Mouse (Mus musculus) midbrain, embryonic 10.5 days (tissue): ENCODE results near the gene Os9. TPM values are rescaled to one million over a fixed set of nuclear protein-coding genes. Genes with fewer than 3 reads are reported as not detected.
"Not testable (repeated sequence)": the region's sequence is repeated elsewhere in the genome, so short reads cannot be mapped to it uniquely, and the experiment has no call there.

Experiments used
- DNase-seq: peaks from one replicate; pipeline ENCODE4 v3.0.0-alpha.2; 2017; ENCODE audit warnings: low spot score
- H3K27ac ChIP-seq: fragments of 300-500 bp; sonication (generic); replicated peaks from 2 replicates; pipeline ENCODE4 v1.5.1; 2016; ENCODE audit warnings: mild to moderate bottlenecking
- H3K27me3 ChIP-seq: fragments of 300-500 bp; sonication (generic); 2 replicates; pipeline ENCODE4 v1.6.1; 2016; ENCODE audit warnings: low read depth, mild to moderate bottlenecking; ENCODE audit not compliant: poor library complexity, severe bottlenecking
- H3K36me3 ChIP-seq: fragments of 300-500 bp; sonication (generic); 2 replicates; pipeline ENCODE4 v1.6.1; 2016; ENCODE audit warnings: mild to moderate bottlenecking, moderate library complexity
- H3K4me1 ChIP-seq: fragments of 300-500 bp; sonication (generic); 2 replicates; pipeline ENCODE4 v1.6.1; 2016
- H3K4me3 ChIP-seq: fragments of 300-500 bp; sonication (generic); 2 replicates; pipeline ENCODE4 v1.5.1; 2016; ENCODE audit warnings: mild to moderate bottlenecking, moderate library complexity
- H3K9me3 ChIP-seq: fragments of 300-500 bp; sonication (generic); replicated peaks from 2 replicates; pipeline ENCODE4 v1.6.1; 2016; ENCODE audit warnings: mild to moderate bottlenecking
- WGBS: fragments of 180-500 bp; shearing (Covaris S2); methylation state at CpG from one replicate; pipeline ENCODE4 v1.1.7; 2016; 5-methylcytosine and 5-hydroxymethylcytosine counted together
- polyA plus RNA-seq: library from polyadenylated mRNA; unstranded; fragments of >200 nt; fragmentation: Nextera tagmentation; extraction: Ambion mirVana; gene quantifications from 2 replicates; pipeline ENCODE4 v1.2.1, GENCODE M21; 2016

Os9 gene
- polyA plus RNA-seq, 1 experiment from 2014 or later = 62.3 TPM

DNA sequence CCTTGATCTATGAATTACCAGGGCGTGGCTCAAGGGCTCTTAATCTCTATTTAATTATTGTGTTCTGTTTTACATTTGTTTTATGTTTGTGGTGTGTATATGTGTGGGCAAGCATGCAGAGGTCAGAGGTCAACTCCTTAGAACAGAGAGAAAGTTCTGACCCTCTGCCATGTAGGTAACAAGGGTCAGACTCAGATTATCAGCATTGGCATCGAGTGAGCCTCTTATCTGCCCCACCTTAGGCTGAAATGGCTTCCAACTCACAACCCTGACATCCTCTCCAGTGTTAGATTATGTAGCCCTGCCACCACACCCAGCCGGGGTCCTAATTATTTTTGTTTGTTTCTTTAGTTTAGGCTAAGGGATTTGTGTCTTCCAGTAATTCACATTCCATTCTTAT, 37.5 kb upstream of the Os9 start:
- Histone ChIP-seq H3K4me3 (no peak overlapping the region), H3K27ac (no peak overlapping the region), H3K36me3 (no peaks in the 10 kb centered on the region), H3K27me3 (peaks cover 7% of the 10 kb centered on the region), H3K9me3 (no peaks in the 10 kb centered on the region), H3K4me1 (no peaks in the 10 kb centered on the region)
- WGBS = 66% methylated on average over 3 of the region's 3 CpGs
- DNase-seq = no peak

- H3K27me3 ChIP-seq = no peaks in the 10 kb centered on the region
- H3K36me3 ChIP-seq = no peaks in the 10 kb centered on the region
- H3K27ac ChIP-seq = no peak overlapping the region
- H3K9me3 ChIP-seq = peaks cover 5% of the 10 kb centered on the region; the same call in 1 of the 2 replicates
- no peak overlapping the region for H3K4me3 ChIP-seq
- DNase-seq = no peak
- H3K4me1 ChIP-seq = no peaks in the 10 kb centered on the region
- WGBS = 100% methylated on average over 1 of the region's 1 CpGs
These were observed 35.6 kb upstream of the Os9 start for GRCm38 (mm10) chr10:127156511-127156910.

DNA sequence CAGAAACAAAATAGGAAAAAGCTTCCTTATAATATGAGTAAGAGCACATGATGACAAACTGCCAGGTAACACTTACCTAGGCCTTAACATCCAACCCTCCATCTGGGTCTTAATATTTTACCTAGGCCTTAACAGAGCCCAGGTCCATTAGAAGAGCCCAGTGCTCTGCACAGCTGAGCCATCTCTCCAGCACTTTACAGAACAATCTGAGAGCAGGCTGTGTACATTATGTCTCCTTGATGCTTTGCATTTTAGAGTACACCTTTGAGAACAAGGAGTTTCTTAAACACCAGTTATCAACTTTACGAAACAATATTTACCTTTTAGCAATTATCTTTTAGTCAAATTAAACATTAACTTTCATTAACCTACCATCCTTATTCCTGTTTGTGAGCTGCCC, 35.2 kb upstream of the Os9 start:
- no peaks in the 10 kb centered on the region for H3K36me3 ChIP-seq
- 96% methylated on average over 1 of the region's 1 CpGs for WGBS
- H3K4me1 ChIP-seq = no peaks in the 10 kb centered on the region
- H3K4me3 ChIP-seq = no peak overlapping the region
- no peaks in the 10 kb centered on the region for H3K27me3 ChIP-seq
- DNase-seq = no peak
- H3K9me3 ChIP-seq = peaks cover 5% of the 10 kb centered on the region; the same call in 1 of the 2 replicates
- no peak overlapping the region for H3K27ac ChIP-seq

DNA sequence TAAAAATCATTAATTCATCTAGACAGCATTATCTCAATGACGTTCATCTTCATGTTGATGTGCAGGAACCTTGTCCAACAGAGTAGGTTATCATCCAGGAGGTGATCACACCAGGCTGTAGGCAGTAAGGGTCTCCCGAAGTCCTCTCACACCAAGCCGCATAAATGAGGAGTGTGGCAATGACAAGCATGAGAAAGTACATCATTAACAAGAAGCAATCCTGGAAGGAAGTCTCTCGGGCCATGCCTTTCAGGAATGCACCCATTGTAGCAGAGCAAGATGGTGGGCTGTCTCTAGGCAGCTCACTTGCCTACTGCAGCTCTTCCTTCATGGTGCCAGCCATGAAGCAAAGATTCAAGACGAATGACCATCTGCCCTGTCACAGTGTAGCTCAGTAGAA, 33.7 kb upstream of the Os9 start:
- 91% methylated on average over 5 of the region's 5 CpGs for WGBS
- DNase-seq = no peak

DNA sequence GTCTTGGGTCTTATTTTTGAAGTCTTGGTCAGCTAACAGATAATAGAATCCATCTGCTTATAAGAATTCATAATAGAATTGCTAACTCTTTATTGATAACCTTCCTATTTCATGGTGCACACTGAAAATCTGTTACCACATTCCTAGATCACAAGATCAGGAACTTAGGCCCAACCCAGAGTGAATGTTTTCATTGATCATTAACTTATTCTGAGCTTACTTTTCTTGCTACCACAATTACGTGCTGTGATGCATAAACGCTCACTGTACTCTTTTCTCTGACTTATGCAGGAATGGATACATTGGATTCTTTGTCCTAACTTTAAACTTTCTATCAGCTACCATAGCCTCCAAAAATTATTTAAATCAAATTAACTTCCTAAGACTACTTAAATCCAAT, 33.3 kb upstream of the Os9 start:
- Histone ChIP-seq H3K4me3 (no peak overlapping the region), H3K9me3 (peaks cover 5% of the 10 kb centered on the region; the same call in 1 of the 2 replicates), H3K36me3 (no peaks in the 10 kb centered on the region), H3K27me3 (no peaks in the 10 kb centered on the region), H3K4me1 (no peaks in the 10 kb centered on the region), H3K27ac (no peak overlapping the region)
- no peak for DNase-seq
- WGBS = 97% methylated on average over 2 of the region's 2 CpGs

More for the DNA sequence above, 33.7 kb upstream of the Os9 start:
- Histone ChIP-seq H3K27ac (no peak overlapping the region), H3K9me3 (peaks cover 5% of the 10 kb centered on the region; the same call in 1 of the 2 replicates), H3K36me3 (no peaks in the 10 kb centered on the region), H3K4me1 (no peaks in the 10 kb centered on the region), H3K27me3 (no peaks in the 10 kb centered on the region), H3K4me3 (no peak overlapping the region)

DNA sequence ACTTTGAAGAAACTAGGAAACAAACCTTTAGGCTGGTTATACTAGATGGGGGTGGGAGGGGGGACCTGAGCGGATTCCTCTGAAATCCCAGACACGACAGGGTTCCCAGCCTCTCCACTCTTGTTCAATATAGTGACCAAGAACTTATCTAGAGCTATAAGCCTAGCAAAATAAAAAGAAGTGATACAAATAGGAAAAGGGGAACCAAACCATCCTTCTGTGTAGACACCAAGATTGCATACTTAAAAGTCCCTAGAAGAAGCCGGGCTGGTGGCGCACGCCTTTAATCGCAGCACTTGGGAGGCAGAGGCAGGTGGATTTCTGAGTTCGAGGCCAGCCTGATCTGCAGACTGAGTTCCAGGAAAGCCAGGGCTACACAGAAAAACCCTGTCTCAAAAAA, 32.4 kb upstream of the Os9 start:
- no peak overlapping the region for H3K27ac ChIP-seq
- peaks cover 5% of the 10 kb centered on the region; the same call in 1 of the 2 replicates for H3K9me3 ChIP-seq
- H3K36me3 ChIP-seq = no peaks in the 10 kb centered on the region
- H3K4me3 ChIP-seq = no peak overlapping the region
- H3K4me1 ChIP-seq = no peaks in the 10 kb centered on the region
- no peak for DNase-seq
- H3K27me3 ChIP-seq = no peaks in the 10 kb centered on the region
- 95% methylated on average over 7 of the region's 7 CpGs for WGBS

DNA sequence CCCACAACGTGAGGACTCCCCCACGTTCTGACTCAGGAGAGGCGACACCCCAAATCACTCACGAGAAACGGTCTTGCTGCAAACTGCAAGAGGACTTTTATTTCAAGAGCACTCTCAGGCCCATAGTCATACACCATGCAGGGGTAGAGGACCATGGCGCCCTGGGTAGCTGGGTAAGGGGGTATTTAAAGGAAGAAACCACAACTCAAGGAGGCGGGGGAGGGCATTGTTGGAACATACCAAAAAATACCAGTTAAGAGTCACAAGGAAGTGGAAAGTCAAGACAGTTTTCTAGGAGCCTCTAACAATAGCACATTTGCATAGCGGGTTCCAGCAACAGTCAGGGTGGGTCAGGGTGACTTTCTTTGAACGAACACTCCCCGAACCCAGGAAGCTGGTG, 31.6 kb upstream of the Os9 start:
- H3K27ac ChIP-seq, DNase-seq, H3K4me1 ChIP-seq, H3K27me3 ChIP-seq, H3K9me3 ChIP-seq, H3K36me3 ChIP-seq, H3K4me3 ChIP-seq: not testable (repeated sequence)
- WGBS = 95% methylated on average over 10 of the region's 10 CpGs

GRCm38 (mm10) chr10:127151233-127151632, 30.3 kb upstream of the Os9 start:
- not testable (repeated sequence) for H3K36me3 ChIP-seq, H3K9me3 ChIP-seq, H3K27ac ChIP-seq, DNase-seq, H3K27me3 ChIP-seq, H3K4me3 ChIP-seq, H3K4me1 ChIP-seq
- 91% methylated on average over 3 of the region's 3 CpGs for WGBS

- H3K27ac ChIP-seq = no peak overlapping the region
- 88% methylated on average over 4 of the region's 4 CpGs for WGBS
These were observed 29.5 kb upstream of the Os9 start for GRCm38 (mm10) chr10:127150471-127150872.

DNA sequence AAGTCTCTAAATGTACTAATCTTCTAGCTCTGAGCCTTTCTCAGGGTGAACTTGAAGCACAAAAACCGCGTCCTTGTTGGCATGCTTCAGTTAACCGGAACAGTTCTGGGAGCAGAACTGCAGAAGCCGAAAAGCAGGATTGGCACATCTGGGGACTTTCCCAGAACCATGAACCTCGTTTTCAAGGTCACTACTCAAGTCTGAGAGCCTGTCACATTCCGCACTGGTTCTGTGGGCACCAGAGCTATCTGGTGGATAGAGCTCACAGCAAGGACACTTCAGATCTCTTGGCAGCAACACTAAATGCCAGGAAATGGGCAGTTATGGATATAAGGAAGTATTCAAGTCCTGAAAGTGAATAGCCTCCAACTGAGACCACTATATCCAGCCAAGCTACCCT, 26.2 kb upstream of the Os9 start:
- Histone ChIP-seq H3K27me3 (no peaks in the 10 kb centered on the region), H3K36me3 (no peaks in the 10 kb centered on the region), H3K4me3 (no peak overlapping the region), H3K9me3 (peaks cover 1% of the 10 kb centered on the region; the same call in 1 of the 2 replicates), H3K4me1 (peaks cover 4% of the 10 kb centered on the region; the same call in 1 of the 2 replicates), H3K27ac (no peak overlapping the region)
- DNase-seq = no peak
- WGBS = 85% methylated on average over 6 of the region's 6 CpGs

More at GRCm38 (mm10) chr10:127150471-127150872, 29.5 kb upstream of the Os9 start:
- no peaks in the 10 kb centered on the region for H3K4me1 ChIP-seq
- H3K9me3 ChIP-seq = peaks cover 5% of the 10 kb centered on the region; the same call in 1 of the 2 replicates
- DNase-seq = no peak
- no peaks in the 10 kb centered on the region for H3K36me3 ChIP-seq
- H3K27me3 ChIP-seq = no peaks in the 10 kb centered on the region
- no peak overlapping the region for H3K4me3 ChIP-seq

DNA sequence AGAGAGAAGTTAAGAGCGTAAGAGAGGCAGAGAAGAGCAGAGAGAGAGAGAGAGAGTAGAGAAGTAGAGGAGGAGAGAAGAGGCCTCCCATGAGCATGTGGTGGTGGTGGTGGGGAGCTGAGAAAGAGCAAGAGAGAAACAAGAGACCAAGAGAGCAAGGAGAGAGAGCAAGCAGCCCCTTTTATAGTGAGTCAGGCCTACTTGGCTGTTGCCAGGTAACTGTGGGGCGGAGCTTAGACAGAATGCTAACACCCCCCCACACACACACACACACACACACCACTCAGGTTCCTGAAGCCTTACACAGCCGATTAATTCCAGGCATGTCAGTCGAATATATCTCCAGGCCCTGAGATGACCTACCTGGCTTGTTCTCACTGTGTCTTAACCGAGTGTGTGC, 24.4 kb upstream of the Os9 start:
- no peak overlapping the region for H3K4me3 ChIP-seq
- H3K27ac ChIP-seq = no peak overlapping the region
- WGBS = 82% methylated on average over 5 of the region's 5 CpGs
- H3K27me3 ChIP-seq = no peaks in the 10 kb centered on the region
- no peaks in the 10 kb centered on the region for H3K9me3 ChIP-seq
- no peaks in the 10 kb centered on the region for H3K36me3 ChIP-seq
- no peak for DNase-seq
- H3K4me1 ChIP-seq = peaks cover 4% of the 10 kb centered on the region; the same call in 1 of the 2 replicates

DNA sequence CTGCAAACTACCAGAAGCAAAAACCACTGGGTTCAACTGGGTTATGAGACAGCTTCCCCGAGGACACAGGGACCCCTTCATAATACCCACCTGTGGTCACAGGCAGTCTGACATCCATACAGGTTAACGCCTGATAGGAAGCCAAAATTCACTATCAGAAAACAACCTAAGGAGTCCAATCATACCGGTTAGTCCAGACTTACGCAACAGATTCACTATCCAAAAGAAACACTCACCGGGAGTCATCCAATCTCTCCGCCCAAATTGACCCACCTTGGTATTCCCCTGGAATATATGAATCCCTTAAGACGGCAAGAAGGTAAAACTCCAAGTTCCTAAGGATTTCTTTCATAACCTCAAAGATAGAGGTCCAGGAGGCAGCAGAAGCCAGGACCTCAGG, 23.6 kb upstream of the Os9 start:
- no peak for DNase-seq
- peaks cover 4% of the 10 kb centered on the region; the same call in 1 of the 2 replicates for H3K4me1 ChIP-seq
- no peaks in the 10 kb centered on the region for H3K27me3 ChIP-seq
- WGBS = 94% methylated on average over 7 of the region's 7 CpGs
- H3K9me3 ChIP-seq = no peaks in the 10 kb centered on the region
- no peak overlapping the region for H3K4me3 ChIP-seq
- H3K36me3 ChIP-seq = no peaks in the 10 kb centered on the region
- no peak overlapping the region for H3K27ac ChIP-seq

DNA sequence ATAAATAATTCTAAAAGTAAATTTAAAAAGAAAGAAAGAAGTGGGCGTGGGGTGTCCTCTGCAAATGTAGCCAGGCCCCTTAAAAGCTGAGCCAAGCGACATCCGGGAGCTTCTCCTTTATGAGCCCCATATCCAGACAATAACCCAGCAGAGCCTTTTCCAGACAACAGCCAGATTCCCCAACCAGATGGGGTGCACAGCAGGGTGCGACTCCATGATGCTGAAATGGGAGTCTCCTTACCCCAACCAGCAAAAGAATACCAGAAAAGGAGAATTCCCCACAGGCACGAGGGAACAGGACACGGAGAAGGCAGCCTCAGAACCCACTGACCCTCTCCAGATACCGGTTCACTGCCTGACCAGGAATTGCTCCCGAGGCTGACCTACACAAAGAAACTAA, 22.3 kb upstream of the Os9 start:
- Histone ChIP-seq H3K27ac (no peak overlapping the region), H3K36me3 (no peaks in the 10 kb centered on the region), H3K27me3 (no peaks in the 10 kb centered on the region), H3K9me3 (no peaks in the 10 kb centered on the region), H3K4me3 (no peak overlapping the region), H3K4me1 (peaks cover 4% of the 10 kb centered on the region; the same call in 1 of the 2 replicates)
- no peak for DNase-seq
- 89% methylated on average over 8 of the region's 8 CpGs for WGBS

DNA sequence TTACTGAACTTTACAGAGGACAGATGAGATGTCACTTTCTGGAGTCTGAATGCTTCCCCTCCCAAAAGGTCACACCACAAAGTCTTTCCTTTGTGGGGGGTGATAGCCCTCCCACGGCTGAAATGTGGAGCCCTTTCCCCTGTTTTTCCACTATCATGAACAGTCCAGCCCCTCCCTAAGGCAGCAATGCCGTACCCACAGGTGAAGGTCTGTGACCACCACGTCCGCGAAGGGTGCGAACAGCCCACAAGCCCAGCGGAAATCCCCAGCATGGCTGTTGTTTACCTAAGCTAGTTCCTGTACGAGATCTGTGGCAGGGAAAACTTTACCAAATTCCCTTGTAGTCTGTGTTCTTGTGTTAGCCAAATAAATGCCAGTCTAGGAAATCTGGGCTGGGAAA, 20.6 kb upstream of the Os9 start:
- H3K4me3 ChIP-seq = no peak overlapping the region
- no peaks in the 10 kb centered on the region for H3K27me3 ChIP-seq
- H3K27ac ChIP-seq = no peak overlapping the region
- no peak for DNase-seq
- WGBS = 82% methylated on average over 8 of the region's 8 CpGs
- H3K9me3 ChIP-seq = no peaks in the 10 kb centered on the region
- no peaks in the 10 kb centered on the region for H3K36me3 ChIP-seq
- H3K4me1 ChIP-seq = peaks cover 4% of the 10 kb centered on the region; the same call in 1 of the 2 replicates
